Mouse (Mus musculus): ENCODE measurements at regions not wholly inside any gene's neighbourhood (a gene's known extent, or its start where the extent isn't known, plus 50 kb on each side); places are given as distances from the start of the nearest gene placed in this dataset.
"Not testable (repeated sequence)": the region's sequence is repeated elsewhere in the genome, so short reads cannot be mapped to it uniquely, and the experiment has no call there.

DNA sequence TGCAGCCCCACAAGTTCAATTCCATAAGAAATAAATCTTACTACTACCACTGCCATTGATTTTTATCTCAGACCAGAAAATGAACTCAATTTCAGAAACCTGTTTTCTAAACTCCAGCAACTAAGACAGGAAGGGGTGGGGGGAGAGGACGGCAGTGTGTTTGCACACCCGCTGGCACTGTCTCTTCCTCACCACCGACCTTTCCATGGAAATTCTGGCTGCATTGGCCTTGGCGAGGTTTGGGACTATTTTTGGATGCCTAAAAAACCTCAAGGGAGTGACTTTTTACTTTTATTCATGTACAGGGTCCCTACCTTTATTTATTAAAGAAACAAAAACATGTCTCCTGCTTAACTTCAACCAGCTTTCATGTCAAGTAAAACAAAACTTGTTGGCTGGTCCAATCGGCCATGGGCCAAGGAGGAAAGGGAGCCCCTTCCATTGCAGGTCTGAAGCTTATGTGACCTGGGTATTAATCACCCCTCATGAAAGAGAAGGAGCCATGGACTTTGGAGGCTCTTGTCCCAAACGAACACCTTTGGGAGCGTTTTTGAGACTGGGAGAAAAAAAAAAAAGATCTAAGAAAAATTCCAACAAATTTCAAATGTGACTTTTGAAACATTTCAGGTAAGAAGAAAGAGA lies 167.2 kb upstream of the 2610301B20Rik start:
- H3K27me3 ChIP-seq (ENCODE audit: control insufficient read depth, insufficient read depth, low read depth, low read length), result no peaks in the 10 kb centered on the region
- no peak overlapping the region for H3K9ac ChIP-seq (ENCODE audit: low read depth, low read length)
- H3K36me3 ChIP-seq (ENCODE audit: control insufficient read depth, insufficient read depth), result no peaks in the 10 kb centered on the region
- no peak overlapping the region for H3K4me3 ChIP-seq (ENCODE audit: low read depth, low read length)
- no peak overlapping the region for H3K4me2 ChIP-seq (ENCODE audit: low read depth, low read length)
- no peaks in the 10 kb centered on the region for H3K9me3 ChIP-seq (replicated peaks; ENCODE audit: control insufficient read depth, low read length)
- WGBS (ENCODE audit: insufficient replicate concordance), result 48% methylated on average over 7 of the region's 7 CpGs
- no peaks in the 10 kb centered on the region for H3K4me1 ChIP-seq (ENCODE audit: control insufficient read depth, low read depth, low read length)
- no peak overlapping the region for H3K27ac ChIP-seq (ENCODE audit: low read length)
- no peak for ATAC-seq (ENCODE audit: low read depth)

DNA sequence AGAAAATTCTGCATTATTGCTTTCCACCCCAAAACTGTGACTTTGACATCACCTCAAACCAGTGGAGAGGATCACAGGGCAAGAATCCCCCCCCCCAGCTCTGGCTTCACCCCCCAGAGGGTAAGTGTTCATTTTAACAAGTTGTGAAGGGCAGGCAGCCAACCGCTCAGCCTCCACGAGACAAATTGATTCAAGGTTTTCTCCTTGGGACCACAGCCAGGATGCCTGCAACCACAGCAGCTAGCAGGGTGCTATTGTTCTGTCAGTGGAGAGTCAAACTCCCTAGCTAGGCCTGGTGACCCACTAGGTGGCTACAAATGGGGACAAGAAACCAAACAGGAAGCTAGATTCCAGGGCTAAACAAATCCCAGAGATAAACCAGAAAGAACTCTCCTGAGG lies 166.6 kb upstream of the 2610301B20Rik start:
- ATAC-seq (ENCODE audit: low read depth), result no peak
- Histone ChIP-seq H3K4me1 (ENCODE audit: control insufficient read depth, low read depth, low read length) (no peaks in the 10 kb centered on the region), H3K36me3 (ENCODE audit: control insufficient read depth, insufficient read depth) (no peaks in the 10 kb centered on the region), H3K4me2 (ENCODE audit: low read depth, low read length) (no peak overlapping the region), H3K9me3 (replicated peaks; ENCODE audit: control insufficient read depth, low read length) (no peaks in the 10 kb centered on the region), H3K4me3 (ENCODE audit: low read depth, low read length) (no peak overlapping the region), H3K9ac (ENCODE audit: low read depth, low read length) (no peak overlapping the region), H3K27me3 (ENCODE audit: control insufficient read depth, insufficient read depth, low read depth, low read length) (no peaks in the 10 kb centered on the region), H3K27ac (ENCODE audit: low read length) (no peak overlapping the region)
- WGBS (ENCODE audit: insufficient replicate concordance), result 39% methylated on average over 2 of the region's 2 CpGs

DNA sequence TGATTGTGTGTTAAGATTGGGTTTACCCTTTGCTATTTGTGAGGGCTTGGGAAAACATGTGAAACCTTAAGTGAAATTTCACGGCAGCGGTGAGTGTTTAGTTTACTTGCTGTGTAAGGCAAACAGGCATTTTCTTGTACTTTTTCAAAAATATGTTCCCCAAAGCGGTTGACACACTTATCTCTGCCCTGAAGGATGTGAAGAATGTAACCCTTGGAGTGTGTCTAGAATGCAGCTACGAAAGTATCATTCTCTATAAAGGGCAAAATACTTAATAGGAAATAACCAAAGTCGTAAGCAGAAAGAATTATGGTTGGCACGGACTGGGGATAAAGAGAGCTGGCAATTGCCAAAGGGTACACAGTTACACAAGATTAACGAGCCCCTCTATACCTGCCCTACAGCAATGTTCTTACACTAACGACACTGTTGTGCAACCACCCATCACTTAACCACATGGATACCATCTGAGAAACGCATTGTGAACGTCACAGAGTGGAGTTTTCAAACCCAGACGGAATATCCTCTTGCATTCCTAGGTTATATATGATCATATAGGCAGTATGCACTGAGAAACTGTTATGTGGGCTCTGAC lies 162.3 kb upstream of the 2610301B20Rik start:
- Histone ChIP-seq H3K9me3 (replicated peaks; ENCODE audit: control insufficient read depth, low read length) (no peaks in the 10 kb centered on the region), H3K4me3 (ENCODE audit: low read depth, low read length) (no peak overlapping the region), H3K4me2 (ENCODE audit: low read depth, low read length) (no peak overlapping the region), H3K27me3 (ENCODE audit: control insufficient read depth, insufficient read depth, low read depth, low read length) (no peaks in the 10 kb centered on the region), H3K9ac (ENCODE audit: low read depth, low read length) (no peak overlapping the region), H3K36me3 (ENCODE audit: control insufficient read depth, insufficient read depth) (no peaks in the 10 kb centered on the region), H3K27ac (ENCODE audit: low read length) (no peak overlapping the region), H3K4me1 (ENCODE audit: control insufficient read depth, low read depth, low read length) (no peaks in the 10 kb centered on the region)
- 62% methylated on average over 11 of the region's 11 CpGs for WGBS (ENCODE audit: insufficient replicate concordance)
- no peak for ATAC-seq (ENCODE audit: low read depth)

DNA sequence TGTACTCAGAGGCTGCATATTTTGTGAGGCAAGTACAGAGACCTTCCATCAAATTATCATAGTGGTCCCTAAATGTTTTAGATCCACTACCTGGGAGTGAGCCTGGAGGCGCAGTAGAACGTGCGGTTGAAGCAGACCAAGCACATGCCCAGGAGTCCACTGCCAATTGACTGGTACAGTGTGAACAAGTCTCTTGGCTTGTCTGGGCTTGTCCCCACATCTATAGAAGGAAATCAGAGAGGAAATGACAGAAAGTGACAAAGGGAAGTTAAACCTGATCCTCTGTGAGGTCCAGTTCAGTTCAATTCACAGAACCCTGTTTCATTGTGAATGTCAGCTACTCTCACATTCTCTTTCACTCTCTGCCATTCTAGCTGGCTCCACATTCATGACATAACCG lies 151.0 kb upstream of the 2610301B20Rik start:
- H3K27ac ChIP-seq (ENCODE audit: low read length), result no peak overlapping the region
- no peaks in the 10 kb centered on the region for H3K9me3 ChIP-seq (replicated peaks; ENCODE audit: control insufficient read depth, low read length)
- H3K4me1 ChIP-seq (ENCODE audit: control insufficient read depth, low read depth, low read length), result no peaks in the 10 kb centered on the region
- H3K27me3 ChIP-seq (ENCODE audit: control insufficient read depth, insufficient read depth, low read depth, low read length), result no peaks in the 10 kb centered on the region
- no peaks in the 10 kb centered on the region for H3K36me3 ChIP-seq (ENCODE audit: control insufficient read depth, insufficient read depth)
- 61% methylated on average over 4 of the region's 4 CpGs for whole genome bisulfite sequencing (ENCODE audit: insufficient replicate concordance)
- H3K4me3 ChIP-seq (ENCODE audit: low read depth, low read length), result no peak overlapping the region
- no peak overlapping the region for H3K4me2 ChIP-seq (ENCODE audit: low read depth, low read length)
- ATAC-seq (ENCODE audit: low read depth), result no peak
- no peak overlapping the region for H3K9ac ChIP-seq (ENCODE audit: low read depth, low read length)

- Histone ChIP-seq H3K9ac (ENCODE audit: low read depth, low read length) (no peak overlapping the region), H3K9me3 (replicated peaks; ENCODE audit: control insufficient read depth, low read length) (no peaks in the 10 kb centered on the region), H3K27ac (ENCODE audit: low read length) (no peak overlapping the region), H3K4me1 (ENCODE audit: control insufficient read depth, low read depth, low read length) (no peaks in the 10 kb centered on the region), H3K4me3 (ENCODE audit: low read depth, low read length) (no peak overlapping the region), H3K36me3 (ENCODE audit: control insufficient read depth, insufficient read depth) (no peaks in the 10 kb centered on the region), H3K27me3 (ENCODE audit: control insufficient read depth, insufficient read depth, low read depth, low read length) (no peaks in the 10 kb centered on the region), H3K4me2 (ENCODE audit: low read depth, low read length) (no peak overlapping the region)
- 64% methylated on average over 3 of the region's 3 CpGs for WGBS (ENCODE audit: insufficient replicate concordance)
- ATAC-seq (ENCODE audit: low read depth), result no peak
Observed at GRCm38 (mm10) chr4:10727894-10728293, 146.4 kb upstream of the 2610301B20Rik start.

DNA sequence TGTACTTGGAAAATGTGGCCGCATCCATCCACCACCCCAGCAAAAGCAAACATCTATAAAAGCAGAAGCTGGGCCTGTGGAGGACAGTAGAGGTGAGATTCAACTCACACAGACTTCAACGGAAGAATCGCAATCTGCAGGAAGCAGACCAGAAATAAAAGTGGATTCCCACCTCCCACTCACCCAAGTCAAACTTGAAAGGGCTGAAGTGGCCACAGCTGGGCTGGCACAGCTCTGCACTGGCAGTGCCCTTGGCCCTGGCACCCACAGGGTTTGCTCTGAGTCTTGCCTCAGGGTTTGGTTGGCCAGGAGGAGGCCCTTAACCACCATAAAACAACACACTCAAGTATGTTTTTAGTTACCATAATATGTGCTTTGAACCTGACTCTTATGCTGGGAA lies 129.1 kb upstream of the 2610301B20Rik start:
- Histone ChIP-seq H3K9ac (ENCODE audit: low read depth, low read length) (no peak overlapping the region), H3K27ac (ENCODE audit: low read length) (no peak overlapping the region), H3K4me2 (ENCODE audit: low read depth, low read length) (no peak overlapping the region), H3K27me3 (ENCODE audit: control insufficient read depth, insufficient read depth, low read depth, low read length) (no peaks in the 10 kb centered on the region), H3K4me3 (ENCODE audit: low read depth, low read length) (no peak overlapping the region), H3K9me3 (replicated peaks; ENCODE audit: control insufficient read depth, low read length) (no peaks in the 10 kb centered on the region), H3K36me3 (ENCODE audit: control insufficient read depth, insufficient read depth) (no peaks in the 10 kb centered on the region), H3K4me1 (ENCODE audit: control insufficient read depth, low read depth, low read length) (no peaks in the 10 kb centered on the region)
- ATAC-seq (ENCODE audit: low read depth), result no peak
- 36% methylated on average over 3 of the region's 3 CpGs for WGBS (ENCODE audit: insufficient replicate concordance)

DNA sequence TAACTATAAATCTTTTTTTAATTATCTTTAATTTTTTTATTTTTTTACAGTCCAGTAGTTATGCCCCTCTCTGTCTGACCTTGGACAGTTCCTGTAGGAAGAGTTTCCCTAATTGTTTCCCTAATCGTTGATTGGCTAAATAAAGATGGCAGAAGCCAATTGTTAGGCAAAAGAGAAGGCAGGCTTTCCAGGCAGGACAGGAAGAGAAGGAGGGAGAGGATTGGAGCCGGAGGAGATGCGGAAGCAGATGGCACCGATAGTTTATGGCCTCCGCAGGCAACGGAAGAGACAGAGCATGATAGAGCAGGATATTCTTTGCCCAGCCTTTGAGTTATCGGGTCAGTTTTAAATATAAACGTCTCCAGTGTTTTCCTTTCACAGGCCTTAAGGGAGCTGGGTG lies 125.5 kb upstream of the 2610301B20Rik start:
- 72% methylated on average over 8 of the region's 8 CpGs for WGBS (ENCODE audit: insufficient replicate concordance)
- H3K4me1 ChIP-seq (ENCODE audit: control insufficient read depth, low read depth, low read length), result no peaks in the 10 kb centered on the region
- H3K9ac ChIP-seq (ENCODE audit: low read depth, low read length), result no peak overlapping the region
- ATAC-seq (ENCODE audit: low read depth), result no peak
- H3K4me2 ChIP-seq (ENCODE audit: low read depth, low read length), result no peak overlapping the region
- H3K36me3 ChIP-seq (ENCODE audit: control insufficient read depth, insufficient read depth), result no peaks in the 10 kb centered on the region
- no peak overlapping the region for H3K4me3 ChIP-seq (ENCODE audit: low read depth, low read length)
- no peaks in the 10 kb centered on the region for H3K27me3 ChIP-seq (ENCODE audit: control insufficient read depth, insufficient read depth, low read depth, low read length)
- no peak overlapping the region for H3K27ac ChIP-seq (ENCODE audit: low read length)
- no peaks in the 10 kb centered on the region for H3K9me3 ChIP-seq (replicated peaks; ENCODE audit: control insufficient read depth, low read length)

DNA sequence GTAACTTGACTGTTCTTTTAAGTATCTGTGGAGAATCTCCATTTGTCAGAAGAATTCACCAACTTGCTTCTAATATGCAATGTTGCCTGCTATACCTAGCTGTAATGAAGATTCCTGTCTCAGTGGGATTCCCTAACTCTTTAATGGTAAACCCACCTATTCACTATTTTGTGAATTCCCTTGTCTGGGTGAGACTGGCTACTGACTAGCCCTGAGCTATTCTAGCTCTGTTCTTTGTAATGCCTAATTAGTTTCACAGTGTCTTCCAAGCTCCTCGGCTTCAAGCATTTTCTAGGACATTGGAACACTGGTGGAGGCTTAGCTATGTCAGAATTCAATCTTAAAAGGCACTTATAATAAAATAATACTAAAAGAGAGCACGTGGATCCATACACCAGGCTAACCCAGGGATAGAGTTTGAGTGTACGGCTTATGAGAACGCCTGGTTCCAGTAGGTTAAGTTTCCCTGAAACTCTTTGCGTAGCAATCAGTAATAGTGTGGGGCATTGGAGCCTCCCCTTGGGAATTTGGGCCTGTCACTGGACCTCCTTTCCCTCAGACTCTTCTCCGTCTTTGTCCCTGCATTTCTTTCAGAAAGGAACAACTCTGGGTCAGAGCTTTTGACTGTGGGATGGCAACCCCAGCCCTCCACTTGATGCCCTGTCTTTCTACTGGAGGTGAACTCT lies 123.8 kb upstream of the 2610301B20Rik start:
- not testable (repeated sequence) for H3K36me3 ChIP-seq (ENCODE audit: control insufficient read depth, insufficient read depth); H3K4me1 ChIP-seq (ENCODE audit: control insufficient read depth, low read depth, low read length); H3K9ac ChIP-seq (ENCODE audit: low read depth, low read length); H3K27me3 ChIP-seq (ENCODE audit: control insufficient read depth, insufficient read depth, low read depth, low read length); H3K4me3 ChIP-seq (ENCODE audit: low read depth, low read length); H3K27ac ChIP-seq (ENCODE audit: low read length); ATAC-seq (ENCODE audit: low read depth); H3K9me3 ChIP-seq (replicated peaks; ENCODE audit: control insufficient read depth, low read length); H3K4me2 ChIP-seq (ENCODE audit: low read depth, low read length)
- WGBS (ENCODE audit: insufficient replicate concordance), result 57% methylated on average over 6 of the region's 6 CpGs

- ATAC-seq (ENCODE audit: low read depth), result no peak
- no peak overlapping the region for H3K27ac ChIP-seq (ENCODE audit: low read length)
- H3K4me1 ChIP-seq (ENCODE audit: control insufficient read depth, low read depth, low read length), result no peaks in the 10 kb centered on the region
- WGBS (ENCODE audit: insufficient replicate concordance), result 52% methylated on average over 5 of the region's 5 CpGs
- H3K9me3 ChIP-seq (replicated peaks; ENCODE audit: control insufficient read depth, low read length), result no peaks in the 10 kb centered on the region
- no peak overlapping the region for H3K4me3 ChIP-seq (ENCODE audit: low read depth, low read length)
- no peaks in the 10 kb centered on the region for H3K27me3 ChIP-seq (ENCODE audit: control insufficient read depth, insufficient read depth, low read depth, low read length)
- no peak overlapping the region for H3K4me2 ChIP-seq (ENCODE audit: low read depth, low read length)
- H3K36me3 ChIP-seq (ENCODE audit: control insufficient read depth, insufficient read depth), result no peaks in the 10 kb centered on the region
- H3K9ac ChIP-seq (ENCODE audit: low read depth, low read length), result no peak overlapping the region
Observed at GRCm38 (mm10) chr4:10753176-10753575, 121.1 kb upstream of the 2610301B20Rik start.
